Mouse (Mus musculus) spleen, postnatal 0 days (tissue): ENCODE data around the gene Bmi1. TPM values are rescaled to one million over a fixed set of nuclear protein-coding genes. Genes with fewer than 3 reads are reported as not detected.

Experiments
- polyA plus RNA-seq: library from polyadenylated mRNA; unstranded; fragments of >200 nt; fragmentation: Nextera tagmentation; extraction: Ambion mirVana; gene quantifications from 2 replicates; pipeline ENCODE4 v1.2.1, GENCODE M21; 2015

The Bmi1 gene
- 8.5 and 9.9 TPM in 2 replicates for polyA plus RNA-seq

DNA sequence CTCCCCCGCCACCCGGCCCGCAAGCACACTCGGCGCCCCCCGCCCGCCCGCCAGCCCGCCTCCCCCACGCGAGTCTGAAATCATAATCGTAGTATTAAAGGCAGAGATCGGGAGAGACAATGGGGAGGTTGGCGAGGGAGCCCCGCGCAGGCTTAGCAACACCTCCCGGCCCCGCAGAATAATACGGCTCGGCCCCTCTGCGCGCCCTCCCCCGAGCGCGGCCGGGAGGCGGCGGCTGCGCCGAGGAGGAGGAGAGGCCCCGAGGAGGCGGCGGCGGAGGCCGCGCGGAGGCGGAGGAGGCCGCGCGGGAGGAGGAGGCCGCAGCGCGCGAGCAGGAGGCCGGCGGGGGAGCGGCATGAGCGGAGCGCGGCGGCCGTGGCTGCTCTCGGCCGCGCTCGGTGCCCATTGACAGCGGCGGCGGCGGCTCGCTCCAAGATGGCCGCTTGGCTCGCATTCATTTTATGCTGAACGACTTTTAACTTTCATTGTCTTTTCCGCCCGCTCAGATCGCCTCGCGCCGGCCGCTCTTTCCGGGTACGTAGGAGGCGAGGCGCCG lies at the start of gene Bmi1:
Gene Bmi1 (plus strand): TSS at position 83 of the 556 bp plus-strand sequence.

DNA sequence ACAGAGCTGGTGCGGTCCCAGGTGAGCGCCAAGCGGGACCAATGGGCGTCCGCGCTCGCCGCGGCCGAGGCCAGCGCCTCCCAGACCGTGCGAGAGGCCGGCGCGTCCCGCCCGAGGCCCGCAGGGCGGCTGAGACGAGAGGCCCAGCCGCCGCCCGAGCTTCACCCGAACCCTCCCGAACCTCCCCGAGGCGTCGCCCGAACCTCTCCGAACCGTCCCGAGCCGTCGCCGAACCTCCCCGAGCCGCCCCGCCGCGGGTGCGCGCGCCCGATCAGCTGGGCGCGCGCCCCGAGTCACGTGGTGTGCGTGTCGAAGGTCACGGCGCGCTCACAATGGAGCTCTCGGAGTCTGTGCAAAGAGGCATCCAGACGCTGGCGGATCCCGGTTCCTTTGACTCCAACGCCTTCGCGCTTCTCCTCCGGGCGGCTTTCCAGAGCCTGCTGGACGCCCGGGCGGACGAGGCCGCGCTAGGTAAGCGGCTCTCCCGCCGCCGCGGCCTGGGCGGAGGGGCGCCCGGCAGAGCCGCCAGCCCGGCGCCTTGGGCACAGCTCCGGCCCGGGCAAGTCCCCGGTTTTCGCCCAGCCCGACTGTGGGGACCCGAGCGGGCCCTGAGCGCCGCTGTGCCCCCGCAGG lies 4.6 kb upstream of the Bmi1 start, which contains the start of gene Commd3:
Gene Commd3 (plus strand): TSS at position 252 of the 633 bp plus-strand sequence.

DNA sequence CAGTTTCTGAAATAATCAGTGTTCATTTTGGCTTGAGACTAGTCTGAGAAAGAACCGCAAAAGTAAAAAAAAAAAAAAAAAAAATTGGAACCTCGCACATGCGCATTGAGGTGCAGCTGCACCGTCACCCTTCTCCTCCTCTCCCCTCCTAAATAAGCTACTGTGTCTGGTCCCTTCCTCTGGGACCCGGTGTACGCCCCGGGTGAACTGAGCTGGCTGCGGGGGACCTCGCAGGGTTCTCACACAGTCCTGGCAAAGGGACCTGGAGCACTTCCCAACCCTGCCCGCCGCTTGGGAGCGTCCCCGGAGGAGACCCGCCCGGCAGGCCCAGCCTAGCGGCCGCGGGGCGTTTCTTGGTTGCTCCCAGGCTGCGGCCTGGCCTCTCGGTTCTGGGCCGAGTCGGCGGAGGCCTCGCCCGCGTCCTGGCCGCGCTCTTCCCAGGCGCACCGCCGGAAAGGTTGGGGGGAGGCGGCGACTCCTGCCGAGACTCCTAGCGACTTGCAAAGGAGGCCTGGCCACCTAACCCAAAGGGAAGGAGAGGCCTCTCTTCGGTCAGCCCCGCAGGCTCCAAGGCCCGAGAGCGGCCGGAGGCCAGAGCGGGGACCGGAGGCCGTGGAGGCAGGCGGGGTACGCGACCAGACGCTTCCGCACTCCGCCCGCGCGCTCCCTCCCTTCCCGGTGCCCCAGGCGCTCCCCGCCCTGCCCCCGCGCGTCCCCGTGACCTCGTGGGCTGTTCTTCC lies 17.2 kb downstream of the Bmi1 start, which contains the start of gene Spag6:
Gene Spag6 (plus strand): TSS at position 162 of the 740 bp plus-strand sequence.

Other genes starting within 250 kb of the Bmi1 start
- gene Commd3, start 4.6 kb upstream of the Bmi1 start, polyA plus RNA-seq, result 120 and 129 TPM in 2 replicates
- gene Spag6, start 17.0 kb downstream of the Bmi1 start, polyA plus RNA-seq, result not detected in 2 replicates